8 mouse cellular contexts compared by ENCODE assay signal in genomic region chr11:118253447-118254158, GRCm38 (mm10). TPM values are rescaled to one million over a fixed set of nuclear protein-coding genes. Genes with fewer than 3 reads are reported as not detected.
DNase-seq lines count a peak whose midpoint lies in the region; ATAC-seq and TF ChIP-seq lines count a peak whose summit lies in the region.

No protein-coding gene starts in this region.

- no peak for TF ChIP-seq CTCF in heart, postnatal 0 days (IDR thresholded peaks at IDR 0.05; ENCODE audit: low read depth)

- H3K27ac ChIP-seq in heart, postnatal 0 days (ENCODE audit: low read depth), result 0 out of 2 replicates have a peak overlapping the region, but pooled peaks have one; percentile 24
- H3K27ac ChIP-seq in heart, embryonic 11.5 days (ENCODE audit: low read depth, low read length), result no peak overlapping the region
- H3K27ac ChIP-seq in midbrain, embryonic 13.5 days, result peak overlapping the region; percentile 74
- no peak overlapping the region for H3K27ac ChIP-seq in midbrain, embryonic 11.5 days (ENCODE audit: low read depth, low read length)
- H3K27ac ChIP-seq in intestine, embryonic 15.5 days, result peak overlapping the region; percentile 60
- peak overlapping the region; percentile 96 for H3K27ac ChIP-seq in stomach, embryonic 16.5 days (ENCODE audit: low read length)

- 81% methylated on average over 7 of the region's 7 CpGs for WGBS in heart, postnatal 0 days
- WGBS in heart, embryonic 11.5 days (ENCODE audit: insufficient replicate concordance), result 87% methylated on average over 7 of the region's 7 CpGs
- 88% methylated on average over 7 of the region's 7 CpGs for WGBS in midbrain, embryonic 13.5 days
- WGBS in midbrain, embryonic 11.5 days, result 88% methylated on average over 7 of the region's 7 CpGs
- WGBS in intestine, embryonic 15.5 days, result 86% methylated on average over 7 of the region's 7 CpGs
- WGBS in stomach, embryonic 16.5 days, result 81% methylated on average over 7 of the region's 7 CpGs

- H3K9me3 ChIP-seq in heart, postnatal 0 days (replicated peaks; ENCODE audit: control insufficient read depth, low read length), result no peaks in the 10 kb centered on the region
- no peaks in the 10 kb centered on the region for H3K9me3 ChIP-seq in heart, embryonic 11.5 days (replicated peaks; ENCODE audit: control insufficient read depth, low read length)
- H3K9me3 ChIP-seq in midbrain, embryonic 13.5 days, result no peaks in the 10 kb centered on the region
- no peaks in the 10 kb centered on the region for H3K9me3 ChIP-seq in midbrain, embryonic 11.5 days (ENCODE audit: control insufficient read depth, low read length)
- H3K9me3 ChIP-seq in intestine, embryonic 15.5 days, result no peaks in the 10 kb centered on the region
- no peaks in the 10 kb centered on the region for H3K9me3 ChIP-seq in stomach, embryonic 16.5 days (replicated peaks; ENCODE audit: control insufficient read depth, low read length)

- H3K36me3 ChIP-seq in heart, postnatal 0 days (replicated peaks; ENCODE audit: control insufficient read depth, insufficient read depth, low read length), result peaks cover 15% of the 10 kb centered on the region
- peaks cover 14% of the 10 kb centered on the region for H3K36me3 ChIP-seq in heart, embryonic 11.5 days (ENCODE audit: control insufficient read depth, insufficient read depth, low read length)
- H3K36me3 ChIP-seq in midbrain, embryonic 13.5 days, result peaks cover 23% of the 10 kb centered on the region
- H3K36me3 ChIP-seq in midbrain, embryonic 11.5 days (ENCODE audit: control insufficient read depth, insufficient read depth, low read length), result peaks cover 4% of the 10 kb centered on the region; the same call in 1 of the 2 replicates
- peaks cover 17% of the 10 kb centered on the region for H3K36me3 ChIP-seq in intestine, embryonic 15.5 days
- H3K36me3 ChIP-seq in stomach, embryonic 16.5 days (ENCODE audit: control insufficient read depth, insufficient read depth, low read length), result peaks cover 8% of the 10 kb centered on the region

- H3K4me1 ChIP-seq in heart, postnatal 0 days (ENCODE audit: control insufficient read depth, insufficient read depth), result peaks cover 18% of the 10 kb centered on the region; the same call in 1 of the 2 replicates
- H3K4me1 ChIP-seq in heart, embryonic 11.5 days (ENCODE audit: control insufficient read depth, insufficient read depth, low read length), result peaks cover 13% of the 10 kb centered on the region
- H3K4me1 ChIP-seq in midbrain, embryonic 13.5 days (replicated peaks), result peaks cover 23% of the 10 kb centered on the region
- peaks cover 7% of the 10 kb centered on the region for H3K4me1 ChIP-seq in midbrain, embryonic 11.5 days (ENCODE audit: control insufficient read depth, insufficient read depth, low read length)
- H3K4me1 ChIP-seq in intestine, embryonic 15.5 days (replicated peaks), result peaks cover 21% of the 10 kb centered on the region
- peaks cover 27% of the 10 kb centered on the region for H3K4me1 ChIP-seq in stomach, embryonic 16.5 days (ENCODE audit: control insufficient read depth, insufficient read depth, low read length)

- no peak for ATAC-seq in heart, postnatal 0 days (ENCODE audit: insufficient read depth, low read depth)
- no peak for ATAC-seq in heart, embryonic 11.5 days (replicated peaks; ENCODE audit: insufficient number of reproducible peaks, low FRiP score, low TSS enrichment)
- ATAC-seq in midbrain, embryonic 13.5 days, result no peak
- ATAC-seq in midbrain, embryonic 11.5 days (ENCODE audit: low FRiP score), result no peak
- no peak for ATAC-seq in intestine, embryonic 15.5 days
- ATAC-seq in stomach, embryonic 16.5 days (ENCODE audit: insufficient read depth, low FRiP score), result peak; percentile 23; the same call in 1 of the 2 replicates

- H3K9ac ChIP-seq in heart, postnatal 0 days (replicated peaks; ENCODE audit: low read depth, low read length), result no peak overlapping the region
- H3K9ac ChIP-seq in heart, embryonic 11.5 days (ENCODE audit: low read depth, low read length), result no peak overlapping the region
- no peak overlapping the region for H3K9ac ChIP-seq in midbrain, embryonic 13.5 days (replicated peaks)
- H3K9ac ChIP-seq in midbrain, embryonic 11.5 days (ENCODE audit: low read length), result no peak overlapping the region
- H3K9ac ChIP-seq in intestine, embryonic 15.5 days, result no peak overlapping the region
- no peak overlapping the region for H3K9ac ChIP-seq in stomach, embryonic 16.5 days (ENCODE audit: low read length)

- no peak overlapping the region for H3K4me2 ChIP-seq in heart, postnatal 0 days (ENCODE audit: low read depth, low read length)
- no peak overlapping the region for H3K4me2 ChIP-seq in heart, embryonic 11.5 days
- H3K4me2 ChIP-seq in midbrain, embryonic 13.5 days (replicated peaks), result no peak overlapping the region
- no peak overlapping the region for H3K4me2 ChIP-seq in midbrain, embryonic 11.5 days
- H3K4me2 ChIP-seq in intestine, embryonic 15.5 days (replicated peaks), result no peak overlapping the region
- 0 out of 2 replicates have a peak overlapping the region, but pooled peaks have one; percentile 7 for H3K4me2 ChIP-seq in stomach, embryonic 16.5 days (ENCODE audit: low read depth, low read length)

- no peaks in the 10 kb centered on the region for H3K27me3 ChIP-seq in heart, postnatal 0 days (ENCODE audit: control insufficient read depth, insufficient read depth, low read length)
- no peaks in the 10 kb centered on the region for H3K27me3 ChIP-seq in heart, embryonic 11.5 days (ENCODE audit: control insufficient read depth, insufficient read depth, low read length)
- H3K27me3 ChIP-seq in midbrain, embryonic 13.5 days, result no peaks in the 10 kb centered on the region
- H3K27me3 ChIP-seq in midbrain, embryonic 11.5 days (ENCODE audit: control insufficient read depth, insufficient read depth, low read length), result no peaks in the 10 kb centered on the region
- no peaks in the 10 kb centered on the region for H3K27me3 ChIP-seq in intestine, embryonic 15.5 days (replicated peaks)
- H3K27me3 ChIP-seq in stomach, embryonic 16.5 days (ENCODE audit: control insufficient read depth, insufficient read depth, low read length), result no peaks in the 10 kb centered on the region

- TF ChIP-seq EP300 in heart, postnatal 0 days (IDR thresholded peaks at IDR 0.05; ENCODE audit: low read depth), result no peak

- no peak for DNase-seq in heart, postnatal 0 days (ENCODE audit: low spot score)
- DNase-seq in midbrain, embryonic 11.5 days (ENCODE audit: low spot score, missing footprints), result no peak
- no peak for DNase-seq in spleen, postnatal 4 days (ENCODE audit: low spot score in 2 of 2)
- no peak for DNase-seq in lung, postnatal 4 days

- H3K4me3 ChIP-seq in heart, postnatal 0 days (ENCODE audit: low read depth, low read length), result no peak overlapping the region
- no peak overlapping the region for H3K4me3 ChIP-seq in heart, embryonic 11.5 days (ENCODE audit: low read depth, low read length)
- H3K4me3 ChIP-seq in midbrain, embryonic 13.5 days (replicated peaks), result no peak overlapping the region
- no peak overlapping the region for H3K4me3 ChIP-seq in midbrain, embryonic 11.5 days (ENCODE audit: low read depth, low read length)
- H3K4me3 ChIP-seq in intestine, embryonic 15.5 days (replicated peaks), result no peak overlapping the region
- no peak overlapping the region for H3K4me3 ChIP-seq in stomach, embryonic 16.5 days (replicated peaks; ENCODE audit: low read length)

RNA-seq across cellular contexts. Expression of gene Cyth1, which starts 5.2 kb away (rescaled TPM):
- total RNA-seq in heart, postnatal 0 days (2014; rRNA removed; ENCODE audit: low replicate concordance), result 49.8 and 50.1 TPM in 2 replicates
- polyA plus RNA-seq in heart, postnatal 0 days (2015; fragmentation: Nextera tagmentation; extraction: Ambion mirVana), result 21.4 TPM in 2 replicates
- polyA plus RNA-seq in heart, embryonic 11.5 days (2014; fragmentation: Nextera tagmentation; extraction: Ambion mirVana), result 10.6 and 12.7 TPM in 2 replicates
- 22.3 and 30.7 TPM in 2 replicates for polyA plus RNA-seq in midbrain, embryonic 13.5 days (2015; fragmentation: Nextera tagmentation; extraction: Ambion mirVana)
- polyA plus RNA-seq in midbrain, embryonic 11.5 days (2014; fragmentation: Nextera tagmentation; extraction: Ambion mirVana), result 12.3 and 12.8 TPM in 2 replicates
- 11.6 and 12.1 TPM in 2 replicates for polyA plus RNA-seq in intestine, embryonic 15.5 days (2015; fragmentation: Nextera tagmentation; extraction: Ambion mirVana)
- 10.6 and 12.2 TPM in 2 replicates for polyA plus RNA-seq in stomach, embryonic 16.5 days (2015; fragmentation: Nextera tagmentation; extraction: Ambion mirVana)

RNA-seq across cellular contexts. Expression of gene Usp36, which starts 36.4 kb away (rescaled TPM):
- total RNA-seq in heart, postnatal 0 days (2014; rRNA removed; ENCODE audit: low replicate concordance), result 10.4 and 18.3 TPM in 2 replicates
- polyA plus RNA-seq in heart, postnatal 0 days (2015; fragmentation: Nextera tagmentation; extraction: Ambion mirVana), result 5.5 and 6.6 TPM in 2 replicates
- 10.7 and 11.1 TPM in 2 replicates for polyA plus RNA-seq in heart, embryonic 11.5 days (2014; fragmentation: Nextera tagmentation; extraction: Ambion mirVana)
- 16.3 and 16.8 TPM in 2 replicates for polyA plus RNA-seq in midbrain, embryonic 13.5 days (2015; fragmentation: Nextera tagmentation; extraction: Ambion mirVana)
- polyA plus RNA-seq in midbrain, embryonic 11.5 days (2014; fragmentation: Nextera tagmentation; extraction: Ambion mirVana), result 8.7 and 9.0 TPM in 2 replicates
- 16.8 and 19.7 TPM in 2 replicates for polyA plus RNA-seq in intestine, embryonic 15.5 days (2015; fragmentation: Nextera tagmentation; extraction: Ambion mirVana)
- polyA plus RNA-seq in stomach, embryonic 16.5 days (2015; fragmentation: Nextera tagmentation; extraction: Ambion mirVana), result 18.0 and 18.2 TPM in 2 replicates

Comparison
In these comparisons a context has a peak if more than half of its experiments do, and no peak if none do; other contexts are left out.
1. H3K27ac ChIP-seq: peak in heart, postnatal 0 days (single experiment), midbrain, embryonic 13.5 days (single experiment), intestine, embryonic 15.5 days (single experiment) and stomach, embryonic 16.5 days (single experiment); none in heart, embryonic 11.5 days (single experiment) and midbrain, embryonic 11.5 days (single experiment).